Mouse (Mus musculus): Measurements from ENCODE around the gene Fam222b.

GRCm38 (mm10) chr11:78172034-78172747, 77.7 kb downstream of the Fam222b start:
- TF ChIP-seq POLR2A (IDR thresholded peaks at IDR 0.05; ENCODE audit: borderline replicate concordance, extremely low read depth, low read depth, low read length), result no peak
- TF ChIP-seq CTCF (IDR thresholded peaks at IDR 0.05; ENCODE audit: insufficient read depth, low read length), result no peak
